Mouse (Mus musculus) frontal cortex, adult 2 months (tissue): ENCODE measurements around the gene Kcnk12. TPM values are rescaled to one million over a fixed set of nuclear protein-coding genes. Genes with fewer than 3 reads are reported as not detected.

Source experiments
- DNase-seq, 2 experiments: peaks; one replicate each; pipeline ENCODE4 v3.0.0; 2022; ENCODE audit warnings: low spot score in 1 of 2; ENCODE audit errors: extremely low spot score in 1 of 2
- polyA plus RNA-seq: library from polyadenylated mRNA; depleted of rRNA; stranded (reverse); fragments of >200 nt; gene quantifications from 2 replicates; pipeline ENCODE4 v1.2.3, GENCODE M21; 2012

The Kcnk12 gene
- polyA plus RNA-seq, 1 experiment = 14.9 TPM

DNA sequence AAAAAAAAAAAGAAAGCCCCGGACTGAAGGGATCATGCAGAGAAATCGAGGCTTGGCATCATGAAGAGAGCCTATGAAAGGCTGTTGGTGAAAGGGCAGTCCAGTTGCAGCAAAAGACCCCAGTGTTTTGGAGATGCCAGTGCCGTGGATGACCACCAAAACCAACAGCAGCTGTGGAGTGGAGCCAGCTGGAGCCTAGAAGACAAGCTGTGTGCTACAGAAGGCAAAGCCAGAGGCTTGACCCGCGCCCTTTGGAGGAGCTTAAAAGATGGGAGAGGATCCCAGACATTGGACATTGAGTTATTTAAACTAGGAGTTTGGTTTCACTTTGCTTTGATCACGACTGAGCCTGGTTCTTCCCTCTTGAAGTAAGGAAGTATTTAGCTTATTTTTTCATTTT is 9.6 kb downstream of the Kcnk12 start:
- DNase-seq = no peak

DNA sequence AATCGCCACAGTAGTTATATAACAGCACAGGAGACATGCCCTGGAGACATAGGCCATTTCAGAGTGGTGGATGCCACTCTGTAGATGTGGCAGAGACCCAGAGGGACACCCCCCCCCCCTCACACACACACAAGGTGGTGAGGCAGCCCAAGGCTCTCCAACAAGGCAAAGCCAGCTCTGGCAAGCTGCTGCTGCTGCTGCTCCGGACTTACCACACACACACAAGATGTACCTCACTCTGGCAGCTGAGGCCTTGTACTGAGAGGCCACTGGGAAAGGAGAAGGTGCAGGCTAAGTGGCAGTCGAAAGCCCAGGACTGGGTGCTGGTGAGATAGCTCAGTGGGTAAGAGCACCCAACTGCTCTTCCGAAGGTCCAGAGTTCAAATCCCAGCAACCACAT is 10.1 kb downstream of the Kcnk12 start:
- no peak for DNase-seq

DNA sequence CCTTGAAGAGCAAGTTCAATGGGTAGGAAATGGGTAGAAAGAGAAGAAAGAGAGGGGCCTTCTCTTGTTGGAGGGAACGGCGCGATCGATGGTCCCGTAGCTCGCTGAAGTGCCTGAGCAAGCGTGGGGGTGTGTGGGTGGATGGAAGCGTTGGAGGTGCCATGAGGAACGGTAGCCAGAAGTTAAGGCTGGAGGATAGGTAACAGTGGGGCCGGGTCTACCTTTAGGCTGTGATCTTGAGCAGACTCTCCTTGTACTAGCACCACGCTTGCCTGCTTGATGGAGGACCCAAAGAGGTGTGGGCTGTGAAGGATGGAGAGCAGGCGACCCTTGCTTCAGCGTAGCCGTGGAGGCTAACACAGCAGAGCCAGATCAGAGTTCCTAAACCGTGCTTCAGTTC is 12.1 kb downstream of the Kcnk12 start:
- no peak for DNase-seq

DNA sequence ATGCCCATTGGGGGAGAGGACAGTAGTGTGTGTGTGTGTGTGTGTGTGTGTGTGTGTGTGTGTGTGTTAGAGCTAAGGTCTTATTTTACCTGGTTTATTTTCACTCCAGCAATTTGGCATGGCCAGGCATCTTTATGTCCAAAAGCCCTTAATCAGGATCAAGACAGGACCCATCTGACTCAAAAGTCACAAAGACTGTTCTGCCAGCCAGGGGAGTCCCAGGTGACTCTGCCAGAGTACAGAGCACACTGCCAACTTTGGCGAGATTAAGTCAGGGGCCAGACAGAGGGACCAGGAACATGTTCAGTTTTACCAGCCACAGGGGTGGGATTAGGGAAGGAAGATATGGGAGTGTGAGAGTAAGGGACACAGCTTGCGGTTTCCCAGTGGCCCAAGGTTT is 12.9 kb downstream of the Kcnk12 start:
- no peak for DNase-seq

DNA sequence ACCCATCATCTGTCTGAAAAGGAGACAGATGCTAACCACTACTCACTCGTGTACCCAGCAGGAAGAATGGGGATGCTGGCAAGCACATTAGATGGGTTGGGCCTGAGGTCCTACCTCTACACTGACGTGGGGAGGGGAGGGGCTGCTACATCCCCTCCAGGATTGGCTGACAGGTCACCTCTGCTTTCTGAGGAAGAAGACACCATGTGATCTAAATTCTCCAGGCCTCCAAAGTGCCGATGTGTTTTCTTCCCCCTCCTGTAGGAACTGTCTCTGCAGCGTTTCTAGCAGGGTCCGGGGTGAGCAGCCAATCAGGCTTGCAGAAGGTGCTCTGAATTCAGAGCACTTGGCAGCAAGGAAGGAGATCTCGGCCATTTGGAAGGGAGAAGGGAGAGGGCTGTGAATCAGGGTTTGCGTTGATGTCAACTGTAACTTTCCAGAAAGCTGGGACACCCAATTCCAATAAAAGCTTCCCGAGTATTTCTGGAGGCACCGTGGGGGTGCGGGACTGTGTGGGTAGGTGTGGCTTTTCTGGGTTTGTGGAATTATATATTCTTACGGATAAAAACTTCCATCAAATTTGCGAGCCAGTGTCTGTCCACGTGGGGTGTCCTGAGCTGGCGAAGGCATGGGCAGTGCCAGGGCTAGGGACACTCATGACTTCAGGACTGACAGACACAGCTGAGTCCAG is 13.5 kb downstream of the Kcnk12 start:
- DNase-seq = peak; percentile 81 to 86

DNA sequence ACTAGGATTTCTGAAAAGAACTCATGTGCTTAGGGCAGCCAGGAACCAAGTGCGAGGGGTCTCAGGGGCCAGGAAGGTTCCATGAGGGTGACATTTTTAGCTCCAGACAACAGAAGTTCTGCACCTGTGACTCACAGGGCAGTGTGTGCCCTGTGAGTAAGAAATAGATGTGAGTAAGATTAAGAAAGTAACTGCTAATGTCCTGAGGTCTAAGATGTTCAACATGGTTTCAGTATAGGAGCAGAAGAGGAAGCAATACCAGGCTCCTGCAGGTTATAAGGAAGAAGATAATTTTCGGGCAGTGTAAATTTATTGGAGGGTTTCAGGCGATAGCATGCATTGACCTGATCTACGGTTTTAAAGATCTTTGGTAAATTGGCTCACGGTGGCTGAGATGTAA is 16.6 kb downstream of the Kcnk12 start:
- DNase-seq = no peak

DNA sequence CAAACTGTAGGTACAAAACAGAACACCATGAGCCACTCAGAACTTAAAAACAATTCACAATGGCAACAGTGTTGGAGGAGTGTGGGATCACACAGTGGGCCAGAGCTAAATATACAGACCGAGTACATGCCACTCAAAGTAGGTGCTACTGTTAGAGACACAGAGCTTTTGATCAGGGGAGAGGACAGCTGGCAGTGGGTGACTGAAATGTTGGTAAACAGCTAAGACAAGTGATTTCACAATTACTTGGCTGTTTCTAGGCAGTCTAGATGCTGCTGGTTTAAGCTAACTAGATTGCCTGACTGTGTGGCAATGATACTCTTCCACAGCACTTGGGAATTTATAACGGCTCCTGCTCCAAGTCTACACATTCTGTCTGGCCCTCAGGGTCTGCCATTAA is 17.6 kb downstream of the Kcnk12 start:
- no peak for DNase-seq

DNA sequence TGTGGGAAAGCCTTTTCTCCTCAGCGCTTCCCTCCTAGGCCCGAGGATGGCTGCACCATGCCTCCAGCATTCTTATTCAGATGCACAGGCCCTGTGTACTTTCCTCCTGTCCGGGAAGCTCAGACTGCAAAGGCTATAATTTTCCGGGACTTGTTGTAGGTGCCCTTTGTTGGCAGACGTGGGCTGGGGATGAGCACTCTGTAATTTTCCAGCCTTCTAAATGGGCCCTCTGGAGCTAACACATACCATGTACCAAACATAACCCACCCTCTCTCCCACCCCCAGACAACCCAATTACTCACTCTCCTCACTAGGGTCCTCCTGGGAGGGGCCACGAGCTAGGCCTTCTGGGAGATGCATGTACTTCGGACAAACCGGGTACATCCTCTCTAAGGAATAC is 22.8 kb downstream of the Kcnk12 start:
- no peak for DNase-seq

DNA sequence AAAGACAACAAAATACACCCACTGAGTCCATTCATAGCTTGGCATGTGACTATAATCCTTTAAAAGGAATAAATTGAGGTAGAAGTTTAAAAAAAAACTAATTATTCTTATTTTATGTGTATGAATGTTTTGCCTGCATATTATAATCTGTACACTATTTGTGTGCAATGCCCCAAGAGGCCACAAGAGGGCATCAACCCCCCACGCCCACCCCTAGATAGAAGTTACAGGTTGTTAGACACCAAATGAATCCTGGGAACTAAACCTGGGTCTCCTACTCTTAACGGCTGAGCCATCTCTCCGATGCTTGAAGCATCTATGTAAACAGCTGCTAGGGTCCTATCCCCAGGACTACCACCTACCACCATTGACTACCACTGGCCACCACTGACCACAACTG is 24.6 kb downstream of the Kcnk12 start:
- DNase-seq = no peak

DNA sequence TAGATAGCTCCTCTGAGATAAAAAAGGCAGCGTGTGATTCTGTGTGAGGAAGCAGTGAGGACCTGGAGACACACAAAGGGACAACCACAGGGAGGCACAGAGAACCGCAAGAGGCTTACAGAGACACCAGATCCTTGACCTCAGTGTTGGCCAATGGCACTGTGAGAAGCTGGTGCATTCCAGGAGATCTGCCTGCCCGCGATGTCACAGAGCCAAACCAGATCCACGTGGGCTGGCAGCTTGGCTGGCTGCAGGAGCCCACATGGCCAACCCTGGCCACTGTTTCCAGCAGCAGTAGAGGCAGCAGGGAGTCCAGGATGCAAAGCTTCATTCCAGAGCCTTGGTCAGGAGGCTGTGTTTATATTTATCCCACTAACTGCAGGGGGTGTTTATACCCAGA is 27.0 kb downstream of the Kcnk12 start:
- no peak for DNase-seq

DNA sequence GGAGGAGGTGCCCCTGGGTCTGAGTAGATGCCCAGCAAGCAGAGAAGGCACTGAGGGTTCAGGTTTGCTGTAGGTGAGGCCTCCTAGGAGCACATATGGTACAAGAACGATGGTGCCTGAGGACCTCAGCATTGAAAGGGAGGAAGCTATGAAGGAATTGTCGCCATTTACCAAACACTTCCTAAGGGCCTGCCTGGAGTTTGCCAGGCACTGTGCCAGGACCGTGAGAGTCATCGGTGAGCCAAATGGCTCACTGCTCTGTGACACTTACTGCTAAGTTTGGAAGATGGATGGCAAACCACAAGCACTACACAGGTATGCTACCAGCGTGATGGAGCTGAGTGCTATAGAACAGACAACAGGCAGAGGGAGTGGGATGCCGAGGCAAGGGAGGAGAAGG is 30.9 kb downstream of the Kcnk12 start:
- no peak for DNase-seq

DNA sequence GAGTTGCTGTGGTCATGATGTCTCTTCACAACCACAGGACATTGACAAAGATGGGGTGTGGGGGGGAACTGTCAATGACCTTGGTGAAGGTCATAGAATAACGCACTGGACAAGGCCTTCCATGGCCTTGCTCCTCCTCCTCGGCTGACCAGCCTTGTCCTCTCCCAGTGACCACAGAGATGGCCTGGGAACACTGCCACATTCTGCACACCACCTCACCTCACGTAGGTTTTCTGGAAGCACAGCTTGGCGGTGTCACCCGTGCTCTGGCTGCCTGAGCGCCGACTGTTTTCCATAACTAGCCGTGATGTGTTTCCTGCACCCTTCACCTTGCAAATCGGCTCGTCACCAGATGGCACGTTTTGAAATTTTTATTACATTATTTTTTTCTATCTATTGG is 32.8 kb downstream of the Kcnk12 start:
- DNase-seq = no peak

DNA sequence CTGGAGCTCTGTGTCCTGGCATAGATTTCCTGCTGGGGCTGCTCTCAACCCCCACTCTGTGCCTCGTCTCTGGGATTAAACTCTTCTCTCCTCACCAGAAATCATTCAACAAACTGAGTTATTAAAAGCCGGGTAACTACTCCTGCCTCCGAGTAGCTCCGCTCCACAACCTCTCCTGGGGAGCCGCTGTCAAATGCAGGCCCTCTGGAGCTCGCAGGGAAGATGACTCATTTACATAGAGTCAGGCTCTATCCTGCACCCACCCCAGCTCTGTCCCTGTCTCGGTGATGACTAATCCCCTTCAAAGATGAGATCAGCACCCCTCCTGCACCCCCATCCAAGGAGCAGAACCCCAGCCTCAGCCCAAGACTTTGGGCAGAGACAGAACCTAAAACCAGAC is 34.6 kb downstream of the Kcnk12 start:
- DNase-seq = peak in 1 of 2 experiments; percentile 65

DNA sequence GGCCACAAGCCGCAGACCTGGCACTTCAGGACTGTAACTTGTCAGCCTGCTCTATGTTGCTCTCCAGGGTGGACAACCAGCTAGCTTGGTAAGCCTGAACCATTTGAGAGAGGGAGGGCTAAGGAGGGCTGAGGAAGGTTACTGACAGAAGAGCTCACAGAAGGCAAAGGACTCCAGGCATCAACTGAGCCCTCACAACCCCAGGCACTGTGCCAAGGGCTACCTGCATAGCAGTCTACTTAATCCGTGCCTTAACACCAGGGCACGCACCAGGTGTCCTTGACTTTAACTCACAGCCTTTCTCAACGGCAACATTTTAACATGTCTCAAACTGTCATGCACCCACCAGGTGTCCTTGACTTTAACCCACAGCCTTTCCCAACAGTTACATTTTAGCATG is 37.5 kb downstream of the Kcnk12 start:
- DNase-seq = no peak

DNA sequence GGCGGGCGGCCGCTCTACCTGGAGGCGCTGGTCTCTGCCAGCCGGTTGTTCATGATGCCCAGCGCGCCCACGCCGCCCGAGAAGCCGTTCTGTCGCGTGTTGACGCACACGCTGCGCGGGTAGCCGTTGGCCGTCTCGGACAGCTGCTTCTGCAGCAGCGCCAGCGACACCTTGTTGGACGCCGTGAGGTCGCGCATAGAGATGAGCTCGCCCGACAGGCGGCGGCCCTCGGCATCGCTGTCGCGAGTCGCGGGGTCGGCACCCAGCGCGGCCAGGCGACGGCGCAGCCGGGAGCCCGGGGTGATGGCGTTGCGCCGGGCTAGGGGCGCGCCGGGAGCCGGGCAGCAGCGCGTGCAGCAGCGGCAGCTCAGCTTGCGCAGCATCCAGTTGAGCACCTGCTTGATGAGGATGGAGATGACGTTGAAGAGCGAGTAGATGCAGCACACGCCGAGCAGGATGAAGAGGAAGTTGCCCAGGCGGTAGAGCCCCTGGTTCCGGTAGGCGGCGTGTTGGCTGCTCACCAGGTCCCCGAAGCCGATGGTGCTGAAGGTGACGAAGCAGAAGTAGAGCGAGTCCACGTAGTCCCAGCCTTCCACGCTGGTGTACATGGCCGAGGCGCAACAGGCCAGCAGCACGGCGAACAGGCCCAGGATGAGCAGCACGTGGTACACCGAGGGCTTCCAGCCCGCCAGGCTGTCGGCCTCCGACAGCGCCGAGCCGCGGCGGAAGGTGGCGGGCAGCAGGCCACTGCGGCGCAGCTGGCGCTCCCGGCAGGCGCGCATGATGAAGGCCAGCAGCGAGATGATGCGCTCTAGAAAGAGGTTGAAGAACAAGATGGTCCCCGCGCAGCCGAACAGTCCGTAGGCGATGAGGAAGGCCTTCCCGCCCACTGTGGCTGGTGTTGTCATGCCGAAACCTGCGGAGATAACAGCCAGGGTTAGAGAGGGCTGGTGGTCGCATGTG is 51.6 kb downstream of the Kcnk12 start:
- peak; percentile 48 to 58 for DNase-seq

DNA sequence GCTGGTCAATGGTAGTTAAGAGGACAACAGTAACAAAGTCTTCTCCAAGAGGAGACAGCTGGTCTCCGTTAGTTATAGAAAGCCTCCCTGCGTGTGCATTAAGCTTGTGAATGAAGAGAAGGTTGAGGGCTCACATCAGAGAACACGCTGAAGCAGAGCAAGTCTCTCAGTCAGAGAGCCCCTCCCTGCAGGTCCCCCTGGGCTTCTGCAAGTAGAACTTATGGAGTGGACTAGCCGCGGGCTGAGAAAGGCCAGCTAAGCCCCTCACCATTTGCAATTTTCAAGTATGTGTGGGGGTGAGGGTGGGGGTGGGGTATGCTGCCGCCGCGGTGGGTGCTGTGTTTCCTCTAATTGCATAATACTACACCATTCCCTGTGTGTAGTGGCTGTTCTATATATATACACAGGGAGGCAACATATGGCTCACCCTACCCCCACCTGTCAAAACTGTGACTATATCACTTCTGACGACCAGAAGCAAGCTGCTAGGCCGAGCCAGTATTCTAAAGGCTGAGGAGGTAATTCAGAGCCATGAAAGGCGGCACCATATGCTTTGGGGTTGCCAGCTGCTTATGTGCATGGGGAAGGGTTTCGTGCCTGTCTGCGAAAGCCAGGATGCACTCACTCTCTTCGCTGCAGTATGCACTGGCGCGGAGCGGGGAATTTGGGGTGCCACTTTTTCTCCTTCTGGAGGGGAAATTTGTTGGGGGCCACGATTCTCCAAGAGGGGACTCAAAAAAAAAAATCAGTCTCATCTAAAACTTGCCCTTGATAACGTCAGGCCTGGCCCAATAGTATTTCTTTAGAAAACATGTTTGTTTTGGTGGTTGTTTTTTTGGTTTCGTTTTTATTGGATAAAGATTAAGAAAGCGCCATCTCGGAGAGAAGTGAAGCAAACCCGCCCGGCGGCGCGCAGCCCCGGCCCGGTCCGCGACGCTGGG is 52.5 kb downstream of the Kcnk12 start:
- peak; percentile 88 to 89 for DNase-seq

DNA sequence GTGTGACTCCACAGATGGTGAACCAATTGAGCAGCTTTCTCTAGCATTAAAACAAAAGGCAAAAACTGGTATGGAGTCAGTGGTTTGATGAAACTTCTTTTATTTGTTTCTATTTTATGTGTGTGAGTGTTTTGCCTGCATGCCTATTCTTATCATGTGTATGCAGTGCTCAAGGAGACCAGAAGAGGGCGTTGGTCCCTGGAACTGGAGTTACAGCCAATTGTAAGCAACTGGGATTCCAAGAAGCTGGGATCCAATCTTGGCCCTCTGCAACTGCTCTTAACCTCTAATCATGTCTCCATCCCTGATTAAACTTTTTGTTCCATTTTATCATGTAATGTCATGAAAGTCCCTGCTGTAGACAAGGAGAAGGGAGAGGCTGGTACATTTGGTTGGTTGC is 58.0 kb downstream of the Kcnk12 start:
- DNase-seq = no peak

DNA sequence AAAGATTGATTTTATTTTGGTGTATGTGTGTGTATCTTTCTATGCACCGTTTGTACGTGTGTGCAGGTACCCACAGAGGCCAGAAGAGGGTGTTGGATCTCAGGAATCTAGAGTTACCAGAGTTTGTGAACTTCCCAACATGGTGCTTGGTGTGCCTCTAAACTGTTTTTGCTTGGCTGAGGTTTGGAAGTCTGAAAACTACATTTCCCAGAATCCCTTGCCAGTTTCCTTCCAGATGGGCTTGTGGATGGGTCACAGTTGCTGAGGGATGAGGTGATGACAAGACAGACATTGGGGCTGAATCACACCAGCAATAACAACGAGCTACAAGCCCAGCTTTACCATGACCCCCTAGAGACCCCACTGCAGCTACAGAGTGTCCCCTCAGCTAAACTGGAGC is 60.6 kb downstream of the Kcnk12 start:
- DNase-seq = no peak

DNA sequence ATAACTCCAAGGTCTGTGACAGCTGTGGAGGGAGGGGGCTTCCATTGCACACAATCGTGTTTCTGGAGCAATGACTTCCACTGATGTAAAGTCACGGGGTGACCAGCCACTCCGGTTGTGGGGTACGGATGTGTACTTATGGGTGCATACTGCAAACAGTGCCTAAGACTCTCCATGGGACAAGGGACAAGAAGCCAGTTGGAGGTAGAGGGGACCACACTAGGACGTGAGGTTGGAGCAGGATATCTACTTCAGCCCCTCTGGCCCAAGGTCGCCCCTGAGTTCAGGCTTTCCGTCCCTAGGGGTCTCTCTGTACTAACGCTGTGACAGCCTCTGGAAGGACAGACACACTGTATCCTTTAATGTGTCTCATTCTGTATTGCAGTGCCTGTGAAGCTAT is 63.3 kb downstream of the Kcnk12 start:
- DNase-seq = no peak

DNA sequence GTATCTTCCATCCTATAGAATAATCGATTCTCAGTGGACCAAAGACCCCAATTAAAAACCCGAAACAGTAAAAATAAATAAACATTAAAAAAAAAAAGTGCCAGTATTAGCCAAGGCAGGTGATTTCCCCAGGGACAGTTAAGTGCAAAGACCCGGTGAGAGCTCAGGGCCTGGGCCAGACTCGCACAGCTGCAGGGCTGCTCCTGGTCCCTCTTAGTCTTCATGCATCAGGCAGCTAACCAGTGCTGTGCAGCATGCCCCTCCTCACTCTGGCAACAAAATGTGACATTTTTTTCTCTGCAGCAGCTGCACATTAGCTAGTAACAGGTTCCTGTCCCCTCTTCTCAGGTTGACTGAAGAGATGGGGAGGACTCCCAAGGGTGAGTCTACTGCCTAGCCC is 65.8 kb downstream of the Kcnk12 start:
- DNase-seq = no peak
